Mouse (Mus musculus): ENCODE results near the gene Rsad2. TPM values are rescaled to one million over a fixed set of nuclear protein-coding genes. Genes with fewer than 3 reads are reported as not detected.

Rsad2 gene
- total and polyA plus RNA-seq, 3 experiments, result 0.04 to 0.12 (median 0.06) TPM

DNA sequence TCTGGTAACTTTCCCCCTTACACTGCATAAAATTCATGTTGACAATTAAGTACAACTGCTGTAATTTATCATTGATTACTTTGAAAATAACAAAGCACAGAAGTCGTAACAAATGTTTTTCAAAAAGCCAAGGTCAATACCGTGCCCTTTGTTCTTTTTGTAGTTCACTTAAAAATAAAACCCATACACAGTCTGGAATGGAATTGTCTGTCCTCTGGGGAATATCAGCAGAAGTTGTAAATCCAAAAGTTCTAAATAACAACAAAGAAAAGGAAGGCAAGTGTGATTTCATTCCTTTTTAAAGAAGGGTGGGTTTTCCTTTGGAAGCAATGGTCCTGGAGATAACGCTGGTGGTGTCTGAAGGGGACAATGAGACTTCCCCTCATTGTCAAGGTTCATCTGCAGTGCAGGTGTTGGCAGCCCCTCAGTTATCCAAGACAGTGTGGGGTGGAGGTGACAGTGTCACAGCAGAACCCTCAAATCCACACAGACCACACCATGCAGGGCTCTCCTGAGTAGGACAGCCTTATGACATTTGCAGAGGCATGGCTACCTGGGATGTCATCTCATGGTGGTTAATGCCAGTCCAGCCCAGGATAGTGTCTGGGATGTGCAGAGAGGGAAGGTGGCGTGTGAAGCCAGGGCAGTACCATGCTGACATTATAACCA lies 9.7 kb downstream of the Rsad2 start:
- Histone ChIP-seq H3K36me3 (replicated peaks in 1 of 2; ENCODE audit: control insufficient read depth in 1 of 2, insufficient read depth in 1 of 2, low read length in 1 of 2) (no peaks in the 10 kb centered on the region), H3K9me3 (replicated peaks; ENCODE audit: low read length) (no peaks in the 10 kb centered on the region), H3K27ac (ENCODE audit: insufficient read depth, low read depth) (no peak overlapping the region), H3K79me2 (replicated peaks; ENCODE audit: control insufficient read depth, extremely low read depth, insufficient read depth, poor library complexity, severe bottlenecking) (no peaks in the 10 kb centered on the region), H3K4me3 (replicated peaks in 1 of 3; ENCODE audit: low read depth in 2 of 3, low read length in 2 of 3, poor library complexity in 1 of 3) (no peak overlapping the region), H3K9ac (ENCODE audit: insufficient read depth, low read depth) (no peak overlapping the region), H3K27me3 (replicated peaks) (no peaks in the 10 kb centered on the region), H3K4me1 (ENCODE audit: control insufficient read depth in 1 of 2, insufficient read depth in 2 of 2) (peaks cover 0 to 8% of the 10 kb centered on the region in 2 experiments; a peak in 1 of 4 replicates), H3K4me2 (ENCODE audit: insufficient read depth, low read depth, poor library complexity, severe bottlenecking) (no peak overlapping the region)
- in situ Hi-C loops (cut with MboI; ENCODE audit: low pct_ligation_motif_present, low pct_unique_long_range_greater_than_20kb, low sequenced_read_pairs), result no loop called here
- dilution Hi-C loops (cut with MboI; ENCODE audit: extremely low pct_ligation_motif_present, extremely low pct_unique_long_range_greater_than_20kb, low sequenced_read_pairs), result no loop called here
- TF ChIP-seq USF2 (conservative IDR thresholded peaks at IDR 0.05; ENCODE audit: low read depth, low read length) (no peak), BHLHE40 (IDR thresholded peaks at IDR 0.05; ENCODE audit: low read depth, low read length) (no peak), MAFK (IDR thresholded peaks at IDR 0.05; ENCODE audit: insufficient replicate concordance, low read length) (no peak), JUN (IDR thresholded peaks at IDR 0.05; ENCODE audit: insufficient read depth, low read depth, low read length) (no peak), MAX (IDR thresholded peaks at IDR 0.05; ENCODE audit: low read length) (no peak), MYC (IDR thresholded peaks at IDR 0.05; ENCODE audit: low read depth, low read length) (no peak), ZKSCAN1 (IDR thresholded peaks at IDR 0.05; ENCODE audit: borderline replicate concordance, low read depth, low read length) (no peak), JUND (conservative IDR thresholded peaks at IDR 0.05; ENCODE audit: low read depth, low read length) (no peak), UBTF (IDR thresholded peaks at IDR 0.05; ENCODE audit: low read depth, low read length) (no peak), MAZ (IDR thresholded peaks at IDR 0.05; ENCODE audit: low read depth, low read length) (no peak), POLR2A (IDR thresholded peaks at IDR 0.05; ENCODE audit: low read depth, low read length) (no peak), SIN3A (IDR thresholded peaks at IDR 0.05; ENCODE audit: low read length) (no peak), ZNF384 (IDR thresholded peaks at IDR 0.05; ENCODE audit: low read depth, low read length) (no peak), MEF2A (IDR thresholded peaks at IDR 0.05; ENCODE audit: borderline replicate concordance, low read depth, low read length) (no peak), USF1 (IDR thresholded peaks at IDR 0.05; ENCODE audit: low read depth, low read length) (no peak), ZMIZ1 (IDR thresholded peaks at IDR 0.05; ENCODE audit: low read depth, low read length) (no peak), CHD2 (IDR thresholded peaks at IDR 0.05; ENCODE audit: low read length) (no peak)
- DNase-seq (ENCODE audit: extremely low read depth), result no peak

DNA sequence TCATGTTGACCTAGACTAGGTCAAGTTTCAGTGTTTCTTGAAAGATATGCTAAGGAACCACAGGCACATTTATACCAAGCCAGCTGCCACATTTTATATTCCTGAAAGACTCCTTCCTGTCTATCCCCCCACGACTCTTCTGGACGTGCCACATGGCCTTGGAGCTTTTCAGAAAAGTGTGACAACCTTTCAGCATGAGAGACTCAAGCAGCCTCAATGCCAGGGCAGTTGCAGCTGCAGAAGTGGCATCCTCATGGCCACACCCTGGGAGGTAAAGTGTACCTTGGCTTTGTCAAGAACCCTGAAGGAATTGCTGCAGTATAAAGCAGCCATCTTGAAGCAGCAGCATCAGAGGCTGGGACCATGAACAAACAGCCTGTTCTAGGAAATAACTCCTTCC lies 11.7 kb downstream of the Rsad2 start:
- in situ Hi-C loops (cut with MboI; ENCODE audit: low pct_ligation_motif_present, low pct_unique_long_range_greater_than_20kb, low sequenced_read_pairs), result no loop called here
- Histone ChIP-seq H3K79me2 (replicated peaks; ENCODE audit: control insufficient read depth, extremely low read depth, insufficient read depth, poor library complexity, severe bottlenecking) (no peaks in the 10 kb centered on the region), H3K4me1 (ENCODE audit: control insufficient read depth in 1 of 2, insufficient read depth in 2 of 2) (peaks cover 0 to 11% of the 10 kb centered on the region in 2 experiments; a peak in 2 of 4 replicates), H3K27ac (ENCODE audit: insufficient read depth, low read depth) (no peak overlapping the region), H3K36me3 (replicated peaks in 1 of 2; ENCODE audit: control insufficient read depth in 1 of 2, insufficient read depth in 1 of 2, low read length in 1 of 2) (no peaks in the 10 kb centered on the region), H3K4me3 (replicated peaks in 1 of 3; ENCODE audit: low read depth in 2 of 3, low read length in 2 of 3, poor library complexity in 1 of 3) (no peak overlapping the region), H3K9ac (ENCODE audit: insufficient read depth, low read depth) (no peak overlapping the region), H3K4me2 (ENCODE audit: insufficient read depth, low read depth, poor library complexity, severe bottlenecking) (no peak overlapping the region), H3K27me3 (replicated peaks) (no peaks in the 10 kb centered on the region), H3K9me3 (replicated peaks; ENCODE audit: low read length) (no peaks in the 10 kb centered on the region)
- dilution Hi-C loops (cut with MboI; ENCODE audit: extremely low pct_ligation_motif_present, extremely low pct_unique_long_range_greater_than_20kb, low sequenced_read_pairs), result no loop called here
- TF ChIP-seq NELFE (IDR thresholded peaks at IDR 0.05; ENCODE audit: low read depth, low read length) (no peak), SMC3 (IDR thresholded peaks at IDR 0.05; ENCODE audit: low read depth, low read length) (no peak)
- DNase-seq (ENCODE audit: extremely low read depth), result no peak
